Mouse (Mus musculus) small intestine, adult 2 months (tissue): ENCODE results near the gene Ppfia3. TPM values are rescaled to one million over a fixed set of nuclear protein-coding genes. Genes with fewer than 3 reads are reported as not detected.

Experiments used
- H3K27ac ChIP-seq: fragments of 200-500 bp; 2 replicates; pipeline ENCODE4 v1.5.1; 2012; ENCODE audit warnings: low read depth, low read length, control low read depth, inconsistent platforms; ENCODE audit not compliant: insufficient read depth
- H3K27me3 ChIP-seq: fragments of 200-500 bp; 2 replicates; pipeline ENCODE4 v1.6.1; 2012; ENCODE audit warnings: mild to moderate bottlenecking, moderate library complexity, low read length, inconsistent platforms; ENCODE audit not compliant: control insufficient read depth, insufficient read depth
- H3K36me3 ChIP-seq: fragments of 200-500 bp; 2 replicates; pipeline ENCODE4 v1.6.1; 2012; ENCODE audit warnings: mild to moderate bottlenecking, low read length, control low read depth, inconsistent platforms; ENCODE audit not compliant: control insufficient read depth, insufficient read depth
- H3K4me1 ChIP-seq: fragments of 200-500 bp; 2 replicates; pipeline ENCODE4 v1.6.1; 2012; ENCODE audit warnings: low read length, inconsistent platforms, mixed read lengths; ENCODE audit not compliant: control insufficient read depth, insufficient read depth, insufficient read length
- H3K4me3 ChIP-seq: fragments of 200-500 bp; 2 replicates; pipeline ENCODE4 v1.5.1; 2012; ENCODE audit warnings: low read depth, mild to moderate bottlenecking, control low read depth, inconsistent platforms, low read length, moderate library complexity
- CTCF ChIP-seq: fragments of 200-500 bp; IDR thresholded peaks from 2 replicates; pipeline ENCODE4 v1.5.1; 2012; ENCODE audit warnings: low read depth, mild to moderate bottlenecking, control low read depth, inconsistent platforms, low read length, moderate library complexity, mixed read lengths; ENCODE audit not compliant: insufficient replicate concordance, insufficient read length; ENCODE audit errors: extremely low read depth
- POLR2A ChIP-seq: fragments of 200-500 bp; IDR thresholded peaks from 2 replicates; pipeline ENCODE4 v1.6.1; 2012; ENCODE audit warnings: low read depth, mild to moderate bottlenecking, control low read depth, inconsistent platforms, low read length, moderate library complexity
- WGBS: fragments of 180-500 bp; shearing (Covaris S2); methylation state at CpG from one replicate; pipeline ENCODE4 v1.1.7; 2018; 5-methylcytosine and 5-hydroxymethylcytosine counted together
- polyA plus RNA-seq: library from polyadenylated mRNA; depleted of rRNA; stranded (reverse); fragments of >200 nt; gene quantifications from 2 replicates; pipeline ENCODE4 v1.2.3, GENCODE M21; 2012

The Ppfia3 gene
- polyA plus RNA-seq, 1 experiment: 63.9 TPM

DNA sequence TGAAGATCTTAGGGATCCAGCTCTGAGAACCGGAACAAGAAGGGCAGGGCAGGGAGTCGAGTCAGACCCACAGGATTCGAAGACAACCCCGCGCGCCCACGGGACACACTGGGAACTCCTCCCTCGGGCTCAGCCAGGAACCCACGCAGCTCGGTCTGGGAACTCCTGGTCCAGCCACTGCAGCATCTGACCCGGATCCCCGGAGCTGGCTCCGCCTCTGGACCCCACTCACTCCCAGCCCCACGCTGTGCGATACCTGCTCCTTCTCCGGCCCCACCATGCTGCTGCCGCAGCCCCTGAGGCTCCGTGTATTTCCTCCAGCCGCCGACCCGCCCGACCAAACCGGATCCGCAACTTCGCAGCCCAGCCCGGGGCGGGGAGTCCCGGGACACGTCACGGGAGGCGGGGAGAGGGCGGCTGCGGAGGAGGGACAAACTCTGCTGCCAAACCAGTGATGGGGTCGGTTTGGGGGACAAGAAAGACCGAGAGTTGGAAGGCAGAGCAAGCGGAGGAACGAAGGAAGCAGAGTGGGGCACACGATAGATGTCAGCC, 33.3 kb downstream of the Ppfia3 start, which contains the start of gene Trpm4:
Gene Trpm4 (minus strand): TSS at position 350 of the 552 bp plus-strand sequence.
- H3K4me1 ChIP-seq: peaks cover 22% of the 10 kb centered on the region
- peaks cover 18% of the 10 kb centered on the region for H3K36me3 ChIP-seq
- peak within 1 kb of the TSS; percentile 91 for H3K27ac ChIP-seq
- H3K4me3 ChIP-seq: peak within 1 kb of the TSS; percentile 91
- no peaks in the 10 kb centered on the region for H3K27me3 ChIP-seq
- under 1% methylated on average over 38 of the region's 38 CpGs for WGBS
- TF ChIP-seq CTCF: no peak
- peak; percentile 91 for TF ChIP-seq POLR2A

DNA sequence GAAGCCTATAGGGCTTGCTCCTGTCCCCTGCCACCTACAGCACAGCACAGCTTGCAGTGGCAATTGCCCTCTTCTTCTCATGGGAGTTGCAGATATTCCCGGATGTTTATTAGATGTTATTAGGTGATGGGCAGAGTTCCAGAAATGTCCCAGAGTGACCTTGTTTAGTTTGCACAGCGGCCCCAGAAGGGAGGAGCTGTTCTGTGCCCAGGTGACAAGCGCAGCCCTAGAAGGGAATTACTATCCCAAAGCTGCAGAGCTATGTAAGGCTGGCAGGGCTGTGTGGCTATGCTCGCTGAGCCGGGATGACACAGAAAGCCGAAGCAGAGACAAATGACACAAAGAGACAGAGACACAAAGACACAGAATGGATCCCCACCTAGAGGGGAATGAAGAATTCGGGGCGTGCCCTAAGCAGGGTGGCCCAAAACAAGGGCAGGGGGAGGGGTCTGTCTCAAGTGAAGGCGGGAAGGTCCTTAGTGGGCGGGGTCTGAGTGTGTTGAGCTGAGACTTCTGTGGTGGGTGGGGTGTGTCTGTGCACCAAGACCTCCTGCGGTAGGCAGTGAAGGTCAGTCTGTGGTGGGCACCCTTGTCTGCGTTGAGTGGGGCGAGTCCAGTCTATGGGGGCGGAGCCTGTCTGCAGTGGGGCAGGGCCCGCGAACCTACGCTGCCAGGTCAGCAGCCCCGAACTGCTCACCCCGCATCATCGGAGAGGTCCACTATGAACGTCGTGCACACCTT, 34.0 kb downstream of the Ppfia3 start:
- peaks cover 19% of the 10 kb centered on the region for H3K36me3 ChIP-seq
- H3K4me1 ChIP-seq: peaks cover 16% of the 10 kb centered on the region
- TF ChIP-seq POLR2A (peak; percentile 25; the same call in 1 of the 2 replicates), CTCF (no peak)
- H3K27ac ChIP-seq: peak overlapping the region; percentile 91
- H3K4me3 ChIP-seq: peak overlapping the region; percentile 91
- H3K27me3 ChIP-seq: no peaks in the 10 kb centered on the region
- 3% methylated on average over 22 of the region's 22 CpGs for WGBS

- TF ChIP-seq CTCF (peak; percentile 18; the same call in 1 of the 2 replicates), POLR2A (no peak)
- H3K36me3 ChIP-seq: peaks cover 31% of the 10 kb centered on the region
- peak overlapping the region; percentile 91; the same call in 1 of the 2 replicates for H3K27ac ChIP-seq
- WGBS: 94% methylated on average over 6 of the region's 6 CpGs
- peaks cover 9% of the 10 kb centered on the region; the same call in 1 of the 2 replicates for H3K4me1 ChIP-seq
- H3K27me3 ChIP-seq: no peaks in the 10 kb centered on the region
- peak overlapping the region; percentile 91; the same call in 1 of the 2 replicates for H3K4me3 ChIP-seq
These were observed 35.3 kb downstream of the Ppfia3 start for GRCm38 (mm10) chr7:45331502-45331901.

- H3K4me1 ChIP-seq: peaks cover 9% of the 10 kb centered on the region; the same call in 1 of the 2 replicates
- no peak overlapping the region for H3K27ac ChIP-seq
- no peaks in the 10 kb centered on the region for H3K27me3 ChIP-seq
- no peak for TF ChIP-seq CTCF
- no peak for TF ChIP-seq POLR2A
- WGBS: 89% methylated on average over 13 of the region's 13 CpGs
- H3K36me3 ChIP-seq: peaks cover 51% of the 10 kb centered on the region
- H3K4me3 ChIP-seq: no peak overlapping the region
These were observed 37.9 kb downstream of the Ppfia3 start for GRCm38 (mm10) chr7:45328841-45329475.

- H3K27ac ChIP-seq: no peak overlapping the region
- no peaks in the 10 kb centered on the region for H3K27me3 ChIP-seq
- no peak overlapping the region for H3K4me3 ChIP-seq
- H3K36me3 ChIP-seq: peaks cover 46% of the 10 kb centered on the region
- TF ChIP-seq POLR2A (no peak), CTCF (peak; percentile 7; the same call in 1 of the 2 replicates)
- peaks cover 12% of the 10 kb centered on the region; the same call in 1 of the 2 replicates for H3K4me1 ChIP-seq
These were observed 41.0 kb downstream of the Ppfia3 start for GRCm38 (mm10) chr7:45325800-45326199.

DNA sequence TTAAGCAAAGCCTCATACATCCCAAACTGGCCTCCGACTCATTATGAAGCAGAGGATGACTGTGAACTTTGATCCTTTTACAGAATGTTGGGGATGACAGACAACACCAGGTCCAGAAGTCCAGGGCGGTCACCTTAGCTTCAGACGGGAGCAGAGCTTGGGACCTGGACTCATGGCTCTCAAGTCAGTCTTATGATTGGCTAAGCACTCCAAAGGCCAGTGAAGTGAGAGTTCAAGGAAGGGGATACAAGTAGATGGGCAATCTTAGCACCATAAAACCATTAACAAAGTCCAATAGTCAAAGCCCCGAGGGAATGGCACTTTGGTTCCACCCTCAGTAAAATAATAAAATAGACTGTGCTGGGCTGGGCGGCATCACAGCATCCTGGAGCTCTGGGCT, 43.8 kb downstream of the Ppfia3 start:
- peaks cover 49% of the 10 kb centered on the region for H3K36me3 ChIP-seq
- WGBS: 24% methylated on average over 5 of the region's 5 CpGs
- peaks cover 14% of the 10 kb centered on the region; the same call in 1 of the 2 replicates for H3K4me1 ChIP-seq
- TF ChIP-seq POLR2A (no peak), CTCF (no peak)
- no peaks in the 10 kb centered on the region for H3K27me3 ChIP-seq
- H3K4me3 ChIP-seq: no peak overlapping the region
- peak overlapping the region; percentile 97 for H3K27ac ChIP-seq
